Mouse (Mus musculus) embryo, embryonic 10.5 days (tissue): ENCODE results near the gene Zwilch.
"Not testable (repeated sequence)": the region's sequence is repeated elsewhere in the genome, so short reads cannot be mapped to it uniquely, and the experiment has no call there.

ENCODE experiments used
- DNase-seq: peaks from one replicate; pipeline ENCODE4 v3.0.0-alpha.2; 2015; ENCODE audit warnings: low spot score

The Zwilch gene

GRCm38 (mm10) chr9:64172816-64173665, at the start of gene Zwilch, which contains the start of gene Rpl4:
Zwilch (minus strand) TSS chr9:64173104.
Rpl4 (plus strand) TSS chr9:64173375.
- DNase-seq: peak; percentile 92

GRCm38 (mm10) chr9:64222098-64222497, 49.2 kb upstream of the Zwilch start:
- no peak for DNase-seq

GRCm38 (mm10) chr9:64221480-64221879, 48.6 kb upstream of the Zwilch start:
- DNase-seq: no peak

GRCm38 (mm10) chr9:64220603-64221002, 47.7 kb upstream of the Zwilch start:
- no peak for DNase-seq

- no peak for DNase-seq
Measured at GRCm38 (mm10) chr9:64219772-64220420, 47.0 kb upstream of the Zwilch start.

- DNase-seq: no peak
Measured at GRCm38 (mm10) chr9:64219305-64219704, 46.4 kb upstream of the Zwilch start.

- DNase-seq: no peak
Measured at GRCm38 (mm10) chr9:64217887-64218286, 45.0 kb upstream of the Zwilch start.

GRCm38 (mm10) chr9:64216641-64217040, 43.7 kb upstream of the Zwilch start:
- no peak for DNase-seq

- DNase-seq: no peak
Measured at GRCm38 (mm10) chr9:64216090-64216489, 43.2 kb upstream of the Zwilch start.

- DNase-seq: no peak
Measured at GRCm38 (mm10) chr9:64214452-64214851, 41.5 kb upstream of the Zwilch start.

GRCm38 (mm10) chr9:64207509-64208084, 34.7 kb upstream of the Zwilch start:
- DNase-seq: no peak

GRCm38 (mm10) chr9:64202866-64203265, 30.0 kb upstream of the Zwilch start:
- DNase-seq: no peak

- no peak for DNase-seq
Measured at GRCm38 (mm10) chr9:64202331-64202730, 29.4 kb upstream of the Zwilch start.

GRCm38 (mm10) chr9:64199897-64200296, 27.0 kb upstream of the Zwilch start:
- DNase-seq: no peak

GRCm38 (mm10) chr9:64198763-64199418, 26.0 kb upstream of the Zwilch start:
- not testable (repeated sequence) for DNase-seq

GRCm38 (mm10) chr9:64198068-64198762, 25.3 kb upstream of the Zwilch start:
- DNase-seq: no peak

GRCm38 (mm10) chr9:64197524-64197923, 24.6 kb upstream of the Zwilch start:
- no peak for DNase-seq

GRCm38 (mm10) chr9:64195554-64195953, 22.6 kb upstream of the Zwilch start:
- DNase-seq: no peak

GRCm38 (mm10) chr9:64193879-64194278, 21.0 kb upstream of the Zwilch start:
- no peak for DNase-seq

- DNase-seq: no peak
Measured at GRCm38 (mm10) chr9:64184166-64184840, 11.4 kb upstream of the Zwilch start.

- DNase-seq: not testable (repeated sequence)
Measured at GRCm38 (mm10) chr9:64183295-64183694, 10.4 kb upstream of the Zwilch start.
